Mouse (Mus musculus): ENCODE data around the gene D430041D05Rik. TPM values are rescaled to one million over a fixed set of nuclear protein-coding genes. Genes with fewer than 3 reads are reported as not detected.

Gene D430041D05Rik
- polyA plus RNA-seq, 1 experiment from 2014 or later = 1.0 TPM

DNA sequence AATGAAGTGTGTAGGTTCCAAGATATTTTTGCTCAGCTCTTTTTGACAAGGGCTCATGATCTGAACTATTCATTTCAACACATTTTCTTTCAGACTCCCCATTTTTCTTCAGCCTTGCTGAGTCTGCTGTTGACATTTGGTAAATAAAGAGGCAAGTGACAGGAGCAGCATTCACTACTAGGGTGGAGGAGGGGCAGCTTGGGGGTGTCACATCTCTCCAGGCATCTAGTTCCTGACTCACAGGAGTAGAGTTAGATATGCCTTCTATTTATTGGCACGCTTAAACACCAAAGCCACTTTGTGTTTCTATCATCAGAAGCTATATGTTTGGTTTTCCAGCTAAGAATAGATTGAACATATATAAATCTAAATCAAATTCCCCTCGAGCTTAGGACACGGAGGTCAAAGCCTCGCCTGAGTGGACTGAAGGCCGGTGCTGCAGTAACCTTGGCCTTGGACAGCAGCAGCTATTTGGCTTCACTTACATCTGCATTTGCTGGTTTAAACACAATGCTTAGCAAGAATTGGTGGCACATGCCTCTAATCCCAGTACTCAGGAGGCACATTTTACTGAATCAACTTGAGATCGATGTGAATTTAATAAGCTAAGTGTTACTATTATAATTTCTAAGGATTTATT, 12.0 kb downstream of the D430041D05Rik start:
- 90% methylated on average over 6 of the region's 6 CpGs for WGBS
- Histone ChIP-seq H3K9me3 (ENCODE audit: control insufficient read depth, low read length) (no peaks in the 10 kb centered on the region), H3K36me3 (ENCODE audit: control insufficient read depth, insufficient read depth, low read length) (no peaks in the 10 kb centered on the region), H3K4me2 (ENCODE audit: low read depth, low read length) (no peak overlapping the region), H3K4me3 (ENCODE audit: low read depth, low read length) (no peak overlapping the region), H3K4me1 (ENCODE audit: control insufficient read depth, insufficient read depth, low read length) (no peaks in the 10 kb centered on the region), H3K27me3 (replicated peaks; ENCODE audit: control insufficient read depth, insufficient read depth, low read length) (no peaks in the 10 kb centered on the region), H3K9ac (ENCODE audit: low read depth, low read length) (no peak overlapping the region), H3K27ac (replicated peaks; ENCODE audit: low read depth, low read length) (no peak overlapping the region)
- DNase-seq (ENCODE audit: low spot score) (no peak), ATAC-seq (ENCODE audit: low read depth) (no peak)

DNA sequence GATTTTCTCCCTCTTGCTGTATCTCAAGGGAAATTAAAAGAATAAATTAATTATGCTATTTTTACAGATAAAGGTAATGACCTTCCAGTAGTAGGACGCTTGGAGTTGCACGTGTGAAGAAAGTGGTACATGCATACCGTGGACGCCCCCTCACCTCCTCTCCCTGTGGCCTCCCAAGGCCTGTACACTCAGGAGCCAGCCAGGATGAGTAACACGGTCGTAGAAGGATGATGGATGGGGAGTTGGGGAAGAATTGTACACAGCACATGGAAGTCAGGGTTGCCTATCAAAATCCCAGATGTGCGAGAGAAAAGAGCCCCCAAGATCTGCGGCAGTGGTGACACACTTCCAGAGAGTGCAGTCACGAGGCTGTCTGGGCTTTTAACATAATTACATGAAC, 14.9 kb downstream of the D430041D05Rik start:
- H3K27me3 ChIP-seq (replicated peaks; ENCODE audit: control insufficient read depth, insufficient read depth, low read length) = no peaks in the 10 kb centered on the region
- no peak overlapping the region for H3K9ac ChIP-seq (ENCODE audit: low read depth, low read length)
- no peak overlapping the region for H3K4me3 ChIP-seq (ENCODE audit: low read depth, low read length)
- ATAC-seq (ENCODE audit: low read depth) (no peak), DNase-seq (ENCODE audit: low spot score) (no peak)
- WGBS = 77% methylated on average over 9 of the region's 9 CpGs
- H3K36me3 ChIP-seq (ENCODE audit: control insufficient read depth, insufficient read depth, low read length) = no peaks in the 10 kb centered on the region
- no peaks in the 10 kb centered on the region for H3K4me1 ChIP-seq (ENCODE audit: control insufficient read depth, insufficient read depth, low read length)
- no peaks in the 10 kb centered on the region for H3K9me3 ChIP-seq (ENCODE audit: control insufficient read depth, low read length)
- no peak overlapping the region for H3K27ac ChIP-seq (replicated peaks; ENCODE audit: low read depth, low read length)
- no peak overlapping the region for H3K4me2 ChIP-seq (ENCODE audit: low read depth, low read length)

DNA sequence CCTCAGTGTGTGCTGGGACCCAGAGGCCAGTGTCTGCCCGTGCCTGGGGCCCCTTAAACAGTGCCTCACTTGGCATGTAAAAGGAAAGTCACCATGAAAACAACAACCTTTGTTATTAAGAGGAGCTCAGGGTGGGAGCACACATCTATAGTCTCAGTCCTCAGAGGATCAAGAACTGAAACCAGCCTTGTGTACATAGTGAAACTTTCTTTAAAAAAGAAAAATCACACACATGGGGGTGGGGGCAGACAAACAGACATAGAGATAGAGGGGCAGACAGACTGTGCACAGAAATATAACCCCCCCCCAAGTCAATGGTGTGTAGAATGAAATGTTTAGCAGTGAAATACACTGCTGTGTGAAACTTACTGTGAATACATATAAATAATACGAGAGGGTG, 16.0 kb downstream of the D430041D05Rik start:
- H3K36me3 ChIP-seq (ENCODE audit: control insufficient read depth, insufficient read depth, low read length) = no peaks in the 10 kb centered on the region
- DNase-seq (ENCODE audit: low spot score) = no peak
- H3K9ac ChIP-seq (ENCODE audit: low read depth, low read length) = no peak overlapping the region
- no peak overlapping the region for H3K4me3 ChIP-seq (ENCODE audit: low read depth, low read length)
- no peak overlapping the region for H3K27ac ChIP-seq (replicated peaks; ENCODE audit: low read depth, low read length)
- no peak for ATAC-seq (ENCODE audit: low read depth)
- H3K4me1 ChIP-seq (ENCODE audit: control insufficient read depth, insufficient read depth, low read length) = no peaks in the 10 kb centered on the region
- H3K9me3 ChIP-seq (ENCODE audit: control insufficient read depth, low read length) = no peaks in the 10 kb centered on the region
- no peak overlapping the region for H3K4me2 ChIP-seq (ENCODE audit: low read depth, low read length)
- 57% methylated on average over 2 of the region's 2 CpGs for WGBS
- H3K27me3 ChIP-seq (replicated peaks; ENCODE audit: control insufficient read depth, insufficient read depth, low read length) = no peaks in the 10 kb centered on the region

- Histone ChIP-seq H3K36me3 (ENCODE audit: control insufficient read depth, insufficient read depth, low read length) (no peaks in the 10 kb centered on the region), H3K4me2 (ENCODE audit: low read depth, low read length) (no peak overlapping the region), H3K27me3 (replicated peaks; ENCODE audit: control insufficient read depth, insufficient read depth, low read length) (no peaks in the 10 kb centered on the region), H3K27ac (replicated peaks; ENCODE audit: low read depth, low read length) (no peak overlapping the region), H3K9ac (ENCODE audit: low read depth, low read length) (no peak overlapping the region), H3K9me3 (ENCODE audit: control insufficient read depth, low read length) (no peaks in the 10 kb centered on the region), H3K4me1 (ENCODE audit: control insufficient read depth, insufficient read depth, low read length) (no peaks in the 10 kb centered on the region), H3K4me3 (ENCODE audit: low read depth, low read length) (no peak overlapping the region)
- 71% methylated on average over 4 of the region's 4 CpGs for WGBS
- no peak for ATAC-seq (ENCODE audit: low read depth)
- no peak for DNase-seq (ENCODE audit: low spot score)
Measured at GRCm38 (mm10) chr2:104392700-104393312, 18.0 kb downstream of the D430041D05Rik start.

GRCm38 (mm10) chr2:104389231-104389630, 21.6 kb downstream of the D430041D05Rik start:
- Histone ChIP-seq H3K27me3 (replicated peaks; ENCODE audit: control insufficient read depth, insufficient read depth, low read length) (no peaks in the 10 kb centered on the region), H3K4me3 (ENCODE audit: low read depth, low read length) (no peak overlapping the region), H3K9me3 (ENCODE audit: control insufficient read depth, low read length) (no peaks in the 10 kb centered on the region), H3K4me2 (ENCODE audit: low read depth, low read length) (no peak overlapping the region), H3K9ac (ENCODE audit: low read depth, low read length) (no peak overlapping the region), H3K36me3 (ENCODE audit: control insufficient read depth, insufficient read depth, low read length) (no peaks in the 10 kb centered on the region), H3K4me1 (ENCODE audit: control insufficient read depth, insufficient read depth, low read length) (no peaks in the 10 kb centered on the region), H3K27ac (replicated peaks; ENCODE audit: low read depth, low read length) (no peak overlapping the region)
- ATAC-seq (ENCODE audit: low read depth) (no peak), DNase-seq (ENCODE audit: low spot score) (no peak)
- WGBS = 89% methylated on average over 11 of the region's 11 CpGs

DNA sequence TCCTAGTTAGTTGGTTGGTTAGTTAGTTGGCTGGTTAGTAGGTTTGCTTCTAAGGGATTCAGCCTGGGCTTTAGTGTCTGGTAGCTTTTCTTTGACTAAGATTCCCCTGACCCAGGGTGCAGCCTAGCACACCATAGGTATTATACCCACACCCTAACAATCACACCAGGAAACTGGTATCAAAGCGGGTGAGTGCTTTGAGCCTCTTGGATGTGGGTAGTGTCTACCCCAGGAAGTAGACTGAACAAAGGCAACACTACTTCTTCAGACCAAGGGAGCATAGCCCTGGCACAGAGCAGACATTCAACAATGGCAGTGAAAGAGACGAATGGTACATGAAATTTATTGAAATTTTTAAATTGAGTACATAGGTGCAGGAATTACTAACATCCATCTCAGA, 24.9 kb downstream of the D430041D05Rik start:
- H3K4me1 ChIP-seq (ENCODE audit: control insufficient read depth, insufficient read depth, low read length) = no peaks in the 10 kb centered on the region
- ATAC-seq (ENCODE audit: low read depth) = no peak

GRCm38 (mm10) chr2:104383589-104383988, 27.2 kb downstream of the D430041D05Rik start:
- WGBS = 85% methylated on average over 4 of the region's 4 CpGs
- Histone ChIP-seq H3K9me3 (ENCODE audit: control insufficient read depth, low read length) (no peaks in the 10 kb centered on the region), H3K4me3 (ENCODE audit: low read depth, low read length) (no peak overlapping the region), H3K27me3 (replicated peaks; ENCODE audit: control insufficient read depth, insufficient read depth, low read length) (peaks cover 5% of the 10 kb centered on the region; the same call in 1 of the 2 replicates), H3K4me2 (ENCODE audit: low read depth, low read length) (no peak overlapping the region), H3K27ac (replicated peaks; ENCODE audit: low read depth, low read length) (no peak overlapping the region), H3K4me1 (ENCODE audit: control insufficient read depth, insufficient read depth, low read length) (no peaks in the 10 kb centered on the region), H3K36me3 (ENCODE audit: control insufficient read depth, insufficient read depth, low read length) (no peaks in the 10 kb centered on the region), H3K9ac (ENCODE audit: low read depth, low read length) (no peak overlapping the region)
- ATAC-seq (ENCODE audit: low read depth) (no peak), DNase-seq (ENCODE audit: low spot score) (no peak)

More for the DNA sequence above, 24.9 kb downstream of the D430041D05Rik start:
- no peak for DNase-seq (ENCODE audit: low spot score)
- Histone ChIP-seq H3K9me3 (ENCODE audit: control insufficient read depth, low read length) (no peaks in the 10 kb centered on the region), H3K9ac (ENCODE audit: low read depth, low read length) (no peak overlapping the region), H3K36me3 (ENCODE audit: control insufficient read depth, insufficient read depth, low read length) (no peaks in the 10 kb centered on the region), H3K27ac (replicated peaks; ENCODE audit: low read depth, low read length) (no peak overlapping the region), H3K4me3 (ENCODE audit: low read depth, low read length) (no peak overlapping the region), H3K4me2 (ENCODE audit: low read depth, low read length) (no peak overlapping the region), H3K27me3 (replicated peaks; ENCODE audit: control insufficient read depth, insufficient read depth, low read length) (no peaks in the 10 kb centered on the region)
- 84% methylated on average over 2 of the region's 2 CpGs for WGBS

GRCm38 (mm10) chr2:104382813-104383212, 28.0 kb downstream of the D430041D05Rik start:
- 71% methylated on average over 6 of the region's 6 CpGs for WGBS
- H3K4me2 ChIP-seq (ENCODE audit: low read depth, low read length) = no peak overlapping the region
- H3K27me3 ChIP-seq (replicated peaks; ENCODE audit: control insufficient read depth, insufficient read depth, low read length) = peaks cover 5% of the 10 kb centered on the region; the same call in 1 of the 2 replicates
- DNase-seq (ENCODE audit: low spot score) (no peak), ATAC-seq (ENCODE audit: low read depth) (no peak)
- H3K9ac ChIP-seq (ENCODE audit: low read depth, low read length) = no peak overlapping the region
- no peaks in the 10 kb centered on the region for H3K36me3 ChIP-seq (ENCODE audit: control insufficient read depth, insufficient read depth, low read length)
- H3K9me3 ChIP-seq (ENCODE audit: control insufficient read depth, low read length) = no peaks in the 10 kb centered on the region
- H3K27ac ChIP-seq (replicated peaks; ENCODE audit: low read depth, low read length) = no peak overlapping the region
- no peak overlapping the region for H3K4me3 ChIP-seq (ENCODE audit: low read depth, low read length)
- no peaks in the 10 kb centered on the region for H3K4me1 ChIP-seq (ENCODE audit: control insufficient read depth, insufficient read depth, low read length)

GRCm38 (mm10) chr2:104379304-104379703, 31.5 kb downstream of the D430041D05Rik start:
- Histone ChIP-seq H3K4me3 (ENCODE audit: low read depth, low read length) (no peak overlapping the region), H3K36me3 (ENCODE audit: control insufficient read depth, insufficient read depth, low read length) (no peaks in the 10 kb centered on the region), H3K4me1 (ENCODE audit: control insufficient read depth, insufficient read depth, low read length) (no peaks in the 10 kb centered on the region), H3K27ac (replicated peaks; ENCODE audit: low read depth, low read length) (no peak overlapping the region), H3K4me2 (ENCODE audit: low read depth, low read length) (no peak overlapping the region), H3K27me3 (replicated peaks; ENCODE audit: control insufficient read depth, insufficient read depth, low read length) (peaks cover 5% of the 10 kb centered on the region; the same call in 1 of the 2 replicates), H3K9me3 (ENCODE audit: control insufficient read depth, low read length) (no peaks in the 10 kb centered on the region), H3K9ac (ENCODE audit: low read depth, low read length) (no peak overlapping the region)
- DNase-seq (ENCODE audit: low spot score) (no peak), ATAC-seq (ENCODE audit: low read depth) (no peak)
- 13% methylated on average over 7 of the region's 7 CpGs for WGBS

Measured in embryonic facial prominence, embryonic 14.5 days (tissue).